Mouse (Mus musculus): ENCODE results near the gene Slc7a11. TPM values are rescaled to one million over a fixed set of nuclear protein-coding genes. Genes with fewer than 3 reads are reported as not detected.

The Slc7a11 gene
- polyA plus RNA-seq, 2 experiments = 0.15 TPM

DNA sequence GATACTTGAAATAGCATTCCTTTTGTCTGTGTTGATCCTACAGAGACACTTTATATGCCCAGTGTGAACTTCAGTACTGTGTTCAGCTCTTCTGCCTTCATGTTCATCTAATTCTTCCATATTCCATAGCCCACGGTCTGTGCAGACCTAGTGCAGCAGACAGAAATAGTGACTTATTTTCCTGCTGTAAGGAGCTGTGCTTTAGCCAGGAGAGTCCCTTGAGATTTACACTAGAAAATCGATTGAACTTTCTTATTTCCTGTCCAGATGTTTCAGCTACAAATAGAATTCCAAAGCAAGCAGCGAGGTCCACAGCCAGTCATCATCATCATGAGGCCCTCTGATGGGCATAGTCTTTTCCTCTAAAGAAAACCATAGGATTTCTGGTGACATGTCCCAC is 431.4 kb downstream of the Slc7a11 start:
- Histone ChIP-seq H3K4me2 (ENCODE audit: low read depth) (no peak overlapping the region), H3K4me3 (ENCODE audit: insufficient read depth in 1 of 2, low read depth in 2 of 2, low read length in 2 of 2) (no peak overlapping the region), H3K27me3 (ENCODE audit: control insufficient read depth, insufficient read depth, low read length) (no peaks in the 10 kb centered on the region), H3K9me3 (ENCODE audit: control insufficient read depth, low read length) (no peaks in the 10 kb centered on the region), H3K36me3 (replicated peaks; ENCODE audit: control insufficient read depth, insufficient read depth, low read depth) (no peaks in the 10 kb centered on the region), H3K27ac (no peak overlapping the region), H3K4me1 (replicated peaks; ENCODE audit: control insufficient read depth in 2 of 2, insufficient read depth in 2 of 2, low read length in 1 of 2) (no peaks in the 10 kb centered on the region), H3K9ac (replicated peaks) (no peak overlapping the region)
- no peak for ATAC-seq (ENCODE audit: insufficient read depth)
- 44% methylated on average over 3 of the region's 3 CpGs for WGBS (ENCODE audit: insufficient replicate concordance)
- no peak for TF ChIP-seq CTCF (IDR thresholded peaks at IDR 0.05; ENCODE audit: low read depth)
- TF ChIP-seq EP300 (IDR thresholded peaks at IDR 0.05; ENCODE audit: low read depth) = no peak
- DNase-seq (ENCODE audit: low read depth in 3 of 3, low spot score in 3 of 3) = no peak

DNA sequence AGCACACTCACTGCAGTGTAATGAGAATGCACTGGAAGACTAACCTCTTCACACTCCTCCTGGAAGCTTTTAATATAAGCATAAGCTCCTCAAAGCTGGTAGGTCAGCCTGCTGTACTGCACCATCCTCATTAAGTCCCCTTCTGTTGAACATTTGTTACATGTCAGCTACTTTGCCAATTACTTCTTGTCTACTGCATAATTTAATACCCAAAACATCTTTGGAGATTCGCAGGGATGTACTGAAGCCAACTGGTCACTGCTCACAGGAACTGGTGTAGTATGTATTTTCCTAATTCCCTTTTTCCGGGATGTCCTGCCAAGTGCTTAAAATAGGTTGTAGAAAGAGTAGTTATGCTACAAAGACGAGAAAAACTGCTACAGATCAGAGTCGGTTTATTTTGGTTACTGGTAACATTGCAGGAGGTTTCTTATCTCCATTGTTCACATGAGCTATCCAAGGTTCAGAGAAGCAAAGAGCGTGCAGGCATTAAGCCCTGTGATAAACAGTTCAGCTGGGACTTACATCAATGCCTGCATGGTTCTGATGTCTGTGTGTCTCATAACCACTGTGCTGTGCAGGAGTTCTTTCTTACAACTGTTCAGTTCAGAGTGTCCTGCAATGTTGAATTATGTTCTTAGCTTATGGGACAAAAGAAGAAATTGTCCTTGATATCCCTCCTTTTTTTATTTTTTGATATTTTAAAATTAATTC is 439.3 kb downstream of the Slc7a11 start:
- DNase-seq (ENCODE audit: low read depth in 3 of 3, low spot score in 3 of 3) = no peak
- no peaks in the 10 kb centered on the region for H3K9me3 ChIP-seq (ENCODE audit: control insufficient read depth, low read length)
- H3K27ac ChIP-seq = no peak overlapping the region
- ATAC-seq (ENCODE audit: insufficient read depth) = no peak
- H3K4me1 ChIP-seq (replicated peaks; ENCODE audit: control insufficient read depth in 2 of 2, insufficient read depth in 2 of 2, low read length in 1 of 2) = no peaks in the 10 kb centered on the region
- H3K4me3 ChIP-seq (ENCODE audit: insufficient read depth in 1 of 2, low read depth in 2 of 2, low read length in 2 of 2) = no peak overlapping the region
- no peaks in the 10 kb centered on the region for H3K36me3 ChIP-seq (replicated peaks; ENCODE audit: control insufficient read depth, insufficient read depth, low read depth)
- no peak for TF ChIP-seq EP300 (IDR thresholded peaks at IDR 0.05; ENCODE audit: low read depth)
- no peak for TF ChIP-seq CTCF (IDR thresholded peaks at IDR 0.05; ENCODE audit: low read depth)
- no peaks in the 10 kb centered on the region for H3K27me3 ChIP-seq (ENCODE audit: control insufficient read depth, insufficient read depth, low read length)
- H3K9ac ChIP-seq (replicated peaks) = no peak overlapping the region
- H3K4me2 ChIP-seq (ENCODE audit: low read depth) = no peak overlapping the region
- 35% methylated on average over 5 of the region's 5 CpGs for WGBS (ENCODE audit: insufficient replicate concordance)

DNA sequence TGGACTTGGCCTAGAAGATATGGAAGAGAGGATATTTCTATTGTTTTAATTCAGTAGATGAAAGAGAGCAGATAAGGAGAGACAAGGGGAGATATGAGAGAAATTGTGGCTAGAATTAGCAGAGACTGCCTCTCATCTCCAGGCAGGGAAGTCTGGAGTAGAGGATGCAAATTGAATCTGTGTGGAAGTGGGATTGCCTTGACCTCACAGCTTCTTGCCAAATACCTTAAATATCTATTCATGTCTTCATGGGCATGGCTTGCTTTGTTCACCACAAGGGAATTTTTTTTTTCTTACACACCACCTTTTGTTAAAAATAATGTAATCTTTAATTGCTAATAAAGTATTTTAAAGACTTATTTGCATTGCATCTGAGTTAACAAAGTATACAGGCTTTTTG is 441.3 kb downstream of the Slc7a11 start:
- ATAC-seq (ENCODE audit: insufficient read depth) (no peak), DNase-seq (ENCODE audit: low read depth in 3 of 3, low spot score in 3 of 3) (no peak)
- no peaks in the 10 kb centered on the region for H3K9me3 ChIP-seq (ENCODE audit: control insufficient read depth, low read length)
- no peak for TF ChIP-seq EP300 (IDR thresholded peaks at IDR 0.05; ENCODE audit: low read depth)
- TF ChIP-seq CTCF (IDR thresholded peaks at IDR 0.05; ENCODE audit: low read depth) = no peak
- H3K4me1 ChIP-seq (replicated peaks; ENCODE audit: control insufficient read depth in 2 of 2, insufficient read depth in 2 of 2, low read length in 1 of 2) = no peaks in the 10 kb centered on the region
- H3K27ac ChIP-seq = no peak overlapping the region
- no peak overlapping the region for H3K9ac ChIP-seq (replicated peaks)
- H3K4me3 ChIP-seq (ENCODE audit: insufficient read depth in 1 of 2, low read depth in 2 of 2, low read length in 2 of 2) = no peak overlapping the region
- no peaks in the 10 kb centered on the region for H3K27me3 ChIP-seq (ENCODE audit: control insufficient read depth, insufficient read depth, low read length)
- no peaks in the 10 kb centered on the region for H3K36me3 ChIP-seq (replicated peaks; ENCODE audit: control insufficient read depth, insufficient read depth, low read depth)
- H3K4me2 ChIP-seq (ENCODE audit: low read depth) = no peak overlapping the region

DNA sequence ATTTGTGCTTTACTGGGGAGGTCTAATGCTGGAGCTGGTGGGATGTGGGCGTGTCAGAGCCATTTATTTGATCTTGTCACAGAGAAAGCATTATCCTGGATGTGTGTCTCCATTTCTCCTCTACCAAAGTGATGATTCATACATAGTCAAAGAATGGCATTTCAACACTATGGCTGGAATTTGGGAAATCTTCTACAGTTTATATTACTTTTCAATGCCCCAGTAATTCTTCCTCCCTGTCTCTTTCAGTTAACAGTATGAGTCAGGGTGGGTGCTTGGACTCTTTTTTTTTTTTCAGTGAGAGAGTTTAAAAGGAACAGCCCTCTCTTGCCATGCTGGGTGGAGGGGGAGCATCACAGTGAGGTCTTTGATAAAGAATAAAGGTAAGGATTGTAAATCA is 441.8 kb downstream of the Slc7a11 start:
- no peak for ATAC-seq (ENCODE audit: insufficient read depth)
- WGBS (ENCODE audit: insufficient replicate concordance) = 48% methylated on average over 1 of the region's 1 CpGs

DNA sequence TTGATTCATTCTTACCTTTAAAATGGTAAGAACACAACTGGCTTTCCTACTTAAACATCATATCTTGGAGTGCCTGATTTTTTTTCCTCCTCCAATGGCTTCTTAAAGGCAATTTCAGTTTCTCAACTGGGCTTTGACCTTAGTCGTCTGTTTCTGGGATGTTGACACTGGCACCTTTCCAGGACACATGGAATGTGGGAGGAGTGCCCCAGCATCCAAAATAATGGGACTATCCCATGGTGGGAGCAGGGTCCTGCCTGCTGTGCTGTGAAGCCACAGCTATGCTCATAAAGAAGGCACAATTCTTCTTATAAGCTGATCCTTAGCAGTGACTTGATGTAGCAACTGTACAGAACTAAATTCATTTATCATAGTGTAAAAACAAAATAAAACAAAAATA is 450.5 kb downstream of the Slc7a11 start:
- no peak overlapping the region for H3K4me2 ChIP-seq (ENCODE audit: low read depth)
- no peaks in the 10 kb centered on the region for H3K4me1 ChIP-seq (replicated peaks; ENCODE audit: control insufficient read depth in 2 of 2, insufficient read depth in 2 of 2, low read length in 1 of 2)
- no peak overlapping the region for H3K4me3 ChIP-seq (ENCODE audit: insufficient read depth in 1 of 2, low read depth in 2 of 2, low read length in 2 of 2)
- TF ChIP-seq CTCF (IDR thresholded peaks at IDR 0.05; ENCODE audit: low read depth) (no peak), EP300 (IDR thresholded peaks at IDR 0.05; ENCODE audit: low read depth) (no peak)
- no peaks in the 10 kb centered on the region for H3K27me3 ChIP-seq (ENCODE audit: control insufficient read depth, insufficient read depth, low read length)
- no peaks in the 10 kb centered on the region for H3K9me3 ChIP-seq (ENCODE audit: control insufficient read depth, low read length)
- no peaks in the 10 kb centered on the region for H3K36me3 ChIP-seq (replicated peaks; ENCODE audit: control insufficient read depth, insufficient read depth, low read depth)
- no peak for DNase-seq (ENCODE audit: low read depth in 3 of 3, low spot score in 3 of 3)
- H3K9ac ChIP-seq (replicated peaks) = no peak overlapping the region
- WGBS (ENCODE audit: insufficient replicate concordance) = 40% methylated on average over 1 of the region's 1 CpGs
- no peak overlapping the region for H3K27ac ChIP-seq
- ATAC-seq (ENCODE audit: insufficient read depth) = no peak

More for the DNA sequence above, 441.8 kb downstream of the Slc7a11 start:
- H3K36me3 ChIP-seq (replicated peaks; ENCODE audit: control insufficient read depth, insufficient read depth, low read depth) = no peaks in the 10 kb centered on the region
- H3K27me3 ChIP-seq (ENCODE audit: control insufficient read depth, insufficient read depth, low read length) = no peaks in the 10 kb centered on the region
- H3K27ac ChIP-seq = no peak overlapping the region
- no peak overlapping the region for H3K9ac ChIP-seq (replicated peaks)
- H3K9me3 ChIP-seq (ENCODE audit: control insufficient read depth, low read length) = no peaks in the 10 kb centered on the region
- TF ChIP-seq CTCF (IDR thresholded peaks at IDR 0.05; ENCODE audit: low read depth) (no peak), EP300 (IDR thresholded peaks at IDR 0.05; ENCODE audit: low read depth) (no peak)
- H3K4me3 ChIP-seq (ENCODE audit: insufficient read depth in 1 of 2, low read depth in 2 of 2, low read length in 2 of 2) = no peak overlapping the region
- H3K4me1 ChIP-seq (replicated peaks; ENCODE audit: control insufficient read depth in 2 of 2, insufficient read depth in 2 of 2, low read length in 1 of 2) = no peaks in the 10 kb centered on the region
- DNase-seq (ENCODE audit: low read depth in 3 of 3, low spot score in 3 of 3) = no peak
- H3K4me2 ChIP-seq (ENCODE audit: low read depth) = no peak overlapping the region

Measured in liver, embryonic 14.5 days (tissue).